Mouse (Mus musculus): Measurements from ENCODE around the gene Tesc. TPM values are rescaled to one million over a fixed set of nuclear protein-coding genes. Genes with fewer than 3 reads are reported as not detected.
A peak's percentile ranks its signal among the peaks of the same experiment; 100 is the strongest.

The Tesc gene
- total and polyA plus RNA-seq, 2 experiments from 2014 or later: 4.7 to 8.2 TPM

GRCm38 (mm10) chr5:118004619-118005018 is 22.9 kb upstream of the Tesc start:
- no peak overlapping the region for H3K27ac ChIP-seq (ENCODE audit: low read depth, low read length)
- no peak overlapping the region for H3K9ac ChIP-seq (replicated peaks; ENCODE audit: low read length, poor library complexity, severe bottlenecking)
- no peak overlapping the region for H3K4me3 ChIP-seq (ENCODE audit: low read depth, low read length)
- peaks cover 79% of the 10 kb centered on the region for H3K36me3 ChIP-seq (ENCODE audit: insufficient read depth, low read length)
- DNase-seq (ENCODE audit: low spot score): peak; percentile 61
- WGBS: 78% methylated on average over 8 of the region's 8 CpGs
- no peaks in the 10 kb centered on the region for H3K27me3 ChIP-seq (ENCODE audit: insufficient read depth, low read length)
- H3K4me2 ChIP-seq (ENCODE audit: low read depth, low read length, poor library complexity, severe bottlenecking): no peak overlapping the region
- H3K9me3 ChIP-seq (ENCODE audit: low read length): no peaks in the 10 kb centered on the region
- peak; percentile 87 for TF ChIP-seq CTCF (IDR thresholded peaks at IDR 0.05)
- ATAC-seq (ENCODE audit: low FRiP score): no peak
- no peaks in the 10 kb centered on the region for H3K4me1 ChIP-seq (ENCODE audit: insufficient read depth, low read length)

GRCm38 (mm10) chr5:118005728-118006127 is 21.8 kb upstream of the Tesc start:
- no peaks in the 10 kb centered on the region for H3K27me3 ChIP-seq (ENCODE audit: insufficient read depth, low read length)
- DNase-seq (ENCODE audit: low spot score) (no peak), ATAC-seq (ENCODE audit: low FRiP score) (no peak)
- H3K27ac ChIP-seq (ENCODE audit: low read depth, low read length): no peak overlapping the region
- no peaks in the 10 kb centered on the region for H3K9me3 ChIP-seq (ENCODE audit: low read length)
- WGBS: 91% methylated on average over 1 of the region's 1 CpGs
- no peak overlapping the region for H3K4me3 ChIP-seq (ENCODE audit: low read depth, low read length)
- H3K4me1 ChIP-seq (ENCODE audit: insufficient read depth, low read length): no peaks in the 10 kb centered on the region
- no peak overlapping the region for H3K4me2 ChIP-seq (ENCODE audit: low read depth, low read length, poor library complexity, severe bottlenecking)
- peaks cover 77% of the 10 kb centered on the region for H3K36me3 ChIP-seq (ENCODE audit: insufficient read depth, low read length)
- TF ChIP-seq CTCF (IDR thresholded peaks at IDR 0.05): no peak
- H3K9ac ChIP-seq (replicated peaks; ENCODE audit: low read length, poor library complexity, severe bottlenecking): no peak overlapping the region

- Histone ChIP-seq H3K36me3 (ENCODE audit: insufficient read depth, low read length) (peaks cover 51% of the 10 kb centered on the region), H3K4me2 (ENCODE audit: low read depth, low read length, poor library complexity, severe bottlenecking) (no peak overlapping the region), H3K9me3 (ENCODE audit: low read length) (no peaks in the 10 kb centered on the region), H3K27me3 (ENCODE audit: insufficient read depth, low read length) (no peaks in the 10 kb centered on the region), H3K9ac (replicated peaks; ENCODE audit: low read length, poor library complexity, severe bottlenecking) (no peak overlapping the region), H3K4me1 (ENCODE audit: insufficient read depth, low read length) (no peaks in the 10 kb centered on the region), H3K4me3 (ENCODE audit: low read depth, low read length) (no peak overlapping the region), H3K27ac (ENCODE audit: low read depth, low read length) (no peak overlapping the region)
- no peak for TF ChIP-seq CTCF (IDR thresholded peaks at IDR 0.05)
- DNase-seq (ENCODE audit: low spot score): no peak
- WGBS: 96% methylated on average over 13 of the region's 13 CpGs
- no peak for ATAC-seq (ENCODE audit: low FRiP score)
Observed at GRCm38 (mm10) chr5:118008344-118008743, 19.2 kb upstream of the Tesc start.

GRCm38 (mm10) chr5:118010872-118011271 is 16.7 kb upstream of the Tesc start:
- 88% methylated on average over 7 of the region's 7 CpGs for WGBS
- no peaks in the 10 kb centered on the region for H3K9me3 ChIP-seq (ENCODE audit: low read length)
- no peak overlapping the region for H3K4me3 ChIP-seq (ENCODE audit: low read depth, low read length)
- H3K27ac ChIP-seq (ENCODE audit: low read depth, low read length): no peak overlapping the region
- TF ChIP-seq CTCF (IDR thresholded peaks at IDR 0.05): no peak
- H3K9ac ChIP-seq (replicated peaks; ENCODE audit: low read length, poor library complexity, severe bottlenecking): no peak overlapping the region
- ATAC-seq (ENCODE audit: low FRiP score): no peak
- peaks cover 39% of the 10 kb centered on the region for H3K36me3 ChIP-seq (ENCODE audit: insufficient read depth, low read length)
- H3K4me2 ChIP-seq (ENCODE audit: low read depth, low read length, poor library complexity, severe bottlenecking): no peak overlapping the region
- H3K27me3 ChIP-seq (ENCODE audit: insufficient read depth, low read length): no peaks in the 10 kb centered on the region
- no peaks in the 10 kb centered on the region for H3K4me1 ChIP-seq (ENCODE audit: insufficient read depth, low read length)
- DNase-seq (ENCODE audit: low spot score): no peak

GRCm38 (mm10) chr5:118011796-118012195 is 15.7 kb upstream of the Tesc start:
- DNase-seq (ENCODE audit: low spot score) (peak; percentile 44), ATAC-seq (ENCODE audit: low FRiP score) (no peak)
- Histone ChIP-seq H3K4me2 (ENCODE audit: low read depth, low read length, poor library complexity, severe bottlenecking) (no peak overlapping the region), H3K4me1 (ENCODE audit: insufficient read depth, low read length) (no peaks in the 10 kb centered on the region), H3K4me3 (ENCODE audit: low read depth, low read length) (no peak overlapping the region), H3K27ac (ENCODE audit: low read depth, low read length) (0 out of 2 replicates have a peak overlapping the region, but pooled peaks have one; percentile 12), H3K27me3 (ENCODE audit: insufficient read depth, low read length) (no peaks in the 10 kb centered on the region), H3K9me3 (ENCODE audit: low read length) (no peaks in the 10 kb centered on the region), H3K9ac (replicated peaks; ENCODE audit: low read length, poor library complexity, severe bottlenecking) (no peak overlapping the region), H3K36me3 (ENCODE audit: insufficient read depth, low read length) (peaks cover 30% of the 10 kb centered on the region)
- no peak for TF ChIP-seq CTCF (IDR thresholded peaks at IDR 0.05)
- 42% methylated on average over 7 of the region's 7 CpGs for WGBS

GRCm38 (mm10) chr5:118015028-118015427 is 12.5 kb upstream of the Tesc start:
- Histone ChIP-seq H3K4me1 (ENCODE audit: insufficient read depth, low read length) (no peaks in the 10 kb centered on the region), H3K27me3 (ENCODE audit: insufficient read depth, low read length) (no peaks in the 10 kb centered on the region), H3K27ac (ENCODE audit: low read depth, low read length) (no peak overlapping the region), H3K4me2 (ENCODE audit: low read depth, low read length, poor library complexity, severe bottlenecking) (no peak overlapping the region), H3K9me3 (ENCODE audit: low read length) (no peaks in the 10 kb centered on the region), H3K36me3 (ENCODE audit: insufficient read depth, low read length) (peaks cover 5% of the 10 kb centered on the region; the same call in 1 of the 2 replicates), H3K4me3 (ENCODE audit: low read depth, low read length) (no peak overlapping the region), H3K9ac (replicated peaks; ENCODE audit: low read length, poor library complexity, severe bottlenecking) (no peak overlapping the region)
- 15% methylated on average over 12 of the region's 12 CpGs for WGBS
- ATAC-seq (ENCODE audit: low FRiP score) (0 out of 2 replicates have a peak, but pooled peaks have one; percentile 21), DNase-seq (ENCODE audit: low spot score) (peak; percentile 69)
- TF ChIP-seq CTCF (IDR thresholded peaks at IDR 0.05): no peak

All from midbrain, postnatal 0 days (tissue).